Mouse (Mus musculus): Measurements from ENCODE around the gene Ppp1r32. TPM values are rescaled to one million over a fixed set of nuclear protein-coding genes. Genes with fewer than 3 reads are reported as not detected.

Ppp1r32 gene
- total RNA-seq, 2 experiments from 2014 or later = 0.97 to 1.5 TPM

- intact Hi-C loops (cut with DNase I) = no loop called here
- H3K4me3 ChIP-seq = no peak overlapping the region
These were observed 14.2 kb upstream of the Ppp1r32 start for GRCm38 (mm10) chr19:10496976-10497375.

GRCm38 (mm10) chr19:10495670-10496069 lies 12.9 kb upstream of the Ppp1r32 start:
- DNase-seq = no peak
- no peak for TF ChIP-seq CTCF (IDR thresholded peaks at IDR 0.05)
- H3K27ac ChIP-seq = no peak overlapping the region
- intact Hi-C loops (cut with DNase I) = no loop called here
- H3K4me3 ChIP-seq = no peak overlapping the region

More at GRCm38 (mm10) chr19:10496976-10497375, 14.2 kb upstream of the Ppp1r32 start:
- H3K27ac ChIP-seq = no peak overlapping the region
- DNase-seq = no peak
- TF ChIP-seq CTCF (IDR thresholded peaks at IDR 0.05) = no peak

GRCm38 (mm10) chr19:10486264-10486738 lies 3.6 kb upstream of the Ppp1r32 start:
- no peak overlapping the region for H3K27ac ChIP-seq
- H3K4me3 ChIP-seq = no peak overlapping the region
- intact Hi-C loops (cut with DNase I) = loop anchor here (1.0 to 5.0 kb wide), 2 partner anchors 36 to 154 kb away; no protein-coding TSS in a partner anchor
- peak; percentile 88 for TF ChIP-seq CTCF (IDR thresholded peaks at IDR 0.05)
- peak; percentile 25 for DNase-seq

GRCm38 (mm10) chr19:10479541-10479940 lies 3.2 kb downstream of the Ppp1r32 start:
- no peak for DNase-seq
- H3K4me3 ChIP-seq = no peak overlapping the region
- intact Hi-C loops (cut with DNase I) = no loop called here
- no peak for TF ChIP-seq CTCF (IDR thresholded peaks at IDR 0.05)
- H3K27ac ChIP-seq = no peak overlapping the region

GRCm38 (mm10) chr19:10473779-10474178 lies 8.9 kb downstream of the Ppp1r32 start:
- no peak overlapping the region for H3K4me3 ChIP-seq
- DNase-seq = no peak
- TF ChIP-seq CTCF (IDR thresholded peaks at IDR 0.05) = no peak
- intact Hi-C loops (cut with DNase I) = no loop called here
- H3K27ac ChIP-seq = no peak overlapping the region

- no peak for DNase-seq
- H3K27ac ChIP-seq = no peak overlapping the region
- intact Hi-C loops (cut with DNase I) = no loop called here
- no peak for TF ChIP-seq CTCF (IDR thresholded peaks at IDR 0.05)
- no peak overlapping the region for H3K4me3 ChIP-seq
These were observed 9.8 kb downstream of the Ppp1r32 start for GRCm38 (mm10) chr19:10472958-10473357.

GRCm38 (mm10) chr19:10469171-10469658 lies 13.5 kb downstream of the Ppp1r32 start:
- intact Hi-C loops (cut with DNase I) = no loop called here

GRCm38 (mm10) chr19:10464427-10464826 lies 18.3 kb downstream of the Ppp1r32 start:
- TF ChIP-seq CTCF (IDR thresholded peaks at IDR 0.05) = no peak
- no peak overlapping the region for H3K27ac ChIP-seq
- intact Hi-C loops (cut with DNase I) = no loop called here
- H3K4me3 ChIP-seq = no peak overlapping the region
- no peak for DNase-seq

More at GRCm38 (mm10) chr19:10469171-10469658, 13.5 kb downstream of the Ppp1r32 start:
- no peak overlapping the region for H3K27ac ChIP-seq
- no peak for TF ChIP-seq CTCF (IDR thresholded peaks at IDR 0.05)
- no peak overlapping the region for H3K4me3 ChIP-seq
- DNase-seq = no peak

GRCm38 (mm10) chr19:10461584-10461983 lies 21.1 kb downstream of the Ppp1r32 start:
- no peak overlapping the region for H3K4me3 ChIP-seq
- no peak overlapping the region for H3K27ac ChIP-seq
- TF ChIP-seq CTCF (IDR thresholded peaks at IDR 0.05) = no peak
- intact Hi-C loops (cut with DNase I) = no loop called here
- no peak for DNase-seq

GRCm38 (mm10) chr19:10459907-10460306 lies 22.8 kb downstream of the Ppp1r32 start:
- intact Hi-C loops (cut with DNase I) = no loop called here
- H3K27ac ChIP-seq = no peak overlapping the region
- no peak for TF ChIP-seq CTCF (IDR thresholded peaks at IDR 0.05)
- no peak for DNase-seq
- no peak overlapping the region for H3K4me3 ChIP-seq

GRCm38 (mm10) chr19:10458096-10458495 lies 24.6 kb downstream of the Ppp1r32 start:
- Histone ChIP-seq H3K27ac (no peak overlapping the region), H3K4me3 (peak overlapping the region; percentile 57)
- TF ChIP-seq CTCF (IDR thresholded peaks at IDR 0.05) = no peak
- DNase-seq = no peak
- intact Hi-C loops (cut with DNase I) = no loop called here

GRCm38 (mm10) chr19:10457484-10457800 lies 25.3 kb downstream of the Ppp1r32 start:
- Histone ChIP-seq H3K27ac (no peak overlapping the region), H3K4me3 (peak overlapping the region; percentile 57)
- peak; percentile 47 for DNase-seq
- intact Hi-C loops (cut with DNase I) = no loop called here
- TF ChIP-seq CTCF (IDR thresholded peaks at IDR 0.05) = no peak

GRCm38 (mm10) chr19:10456752-10457483 lies 25.8 kb downstream of the Ppp1r32 start, which contains the start of gene Lrrc10b:
Lrrc10b (minus strand) TSS chr19:10457473.
- DNase-seq = peak; percentile 61

GRCm38 (mm10) chr19:10455437-10455806 lies 27.3 kb downstream of the Ppp1r32 start:
- DNase-seq = no peak
- intact Hi-C loops (cut with DNase I) = no loop called here
- Histone ChIP-seq H3K4me3 (no peak overlapping the region), H3K27ac (no peak overlapping the region)
- no peak for TF ChIP-seq CTCF (IDR thresholded peaks at IDR 0.05)

More at GRCm38 (mm10) chr19:10456752-10457483, 25.8 kb downstream of the Ppp1r32 start, which contains the start of gene Lrrc10b:
- TF ChIP-seq CTCF (IDR thresholded peaks at IDR 0.05) = peak; percentile 35; the same call in 1 of the 2 replicates
- Histone ChIP-seq H3K27ac (peak within 1 kb of the TSS; percentile 54), H3K4me3 (peak within 1 kb of the TSS; percentile 57)
- intact Hi-C loops (cut with DNase I) = no loop called here
